Mouse (Mus musculus) heart, postnatal 4 days (tissue): ENCODE results near the gene Dnaic1. TPM values are rescaled to one million over a fixed set of nuclear protein-coding genes. Genes with fewer than 3 reads are reported as not detected.
A peak's percentile ranks its signal among the peaks of the same experiment; 100 is the strongest.

Experiments
- DNase-seq: peaks from one replicate; pipeline ENCODE4 v3.0.0; 2021
- total RNA-seq, 2 experiments: library from RNA; stranded (reverse); gene quantifications; 2 replicates each; pipeline ENCODE4 v1.2.3; 2021

Dnaic1 gene
- total RNA-seq, 2 experiments from 2014 or later: 1.3 to 1.7 TPM

- DNase-seq: no peak
These were observed 67.5 kb downstream of the Dnaic1 start for GRCm38 (mm10) chr4:41636882-41637635.

- DNase-seq: no peak
These were observed 68.7 kb downstream of the Dnaic1 start for GRCm38 (mm10) chr4:41638186-41638731.

DNA sequence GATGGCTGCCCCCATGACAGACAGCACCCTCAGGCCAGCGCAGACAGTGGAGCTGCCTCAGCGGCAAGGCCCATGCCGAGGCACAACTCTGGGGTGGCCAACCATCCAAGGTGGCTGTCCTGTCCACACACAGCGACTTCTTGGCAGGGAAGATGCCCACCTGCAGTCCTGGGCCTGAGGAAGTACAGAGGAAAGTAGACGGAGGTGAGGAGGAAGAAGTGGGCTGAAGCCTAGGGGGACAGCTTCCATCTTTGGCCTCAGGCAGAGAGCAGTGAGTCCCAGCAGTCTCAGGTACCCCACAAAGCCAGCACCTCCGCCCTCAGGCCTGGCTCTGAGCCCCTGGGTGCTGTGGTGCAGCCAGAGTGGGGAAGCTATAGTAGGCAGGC, 69.2 kb downstream of the Dnaic1 start:
- DNase-seq: no peak

DNA sequence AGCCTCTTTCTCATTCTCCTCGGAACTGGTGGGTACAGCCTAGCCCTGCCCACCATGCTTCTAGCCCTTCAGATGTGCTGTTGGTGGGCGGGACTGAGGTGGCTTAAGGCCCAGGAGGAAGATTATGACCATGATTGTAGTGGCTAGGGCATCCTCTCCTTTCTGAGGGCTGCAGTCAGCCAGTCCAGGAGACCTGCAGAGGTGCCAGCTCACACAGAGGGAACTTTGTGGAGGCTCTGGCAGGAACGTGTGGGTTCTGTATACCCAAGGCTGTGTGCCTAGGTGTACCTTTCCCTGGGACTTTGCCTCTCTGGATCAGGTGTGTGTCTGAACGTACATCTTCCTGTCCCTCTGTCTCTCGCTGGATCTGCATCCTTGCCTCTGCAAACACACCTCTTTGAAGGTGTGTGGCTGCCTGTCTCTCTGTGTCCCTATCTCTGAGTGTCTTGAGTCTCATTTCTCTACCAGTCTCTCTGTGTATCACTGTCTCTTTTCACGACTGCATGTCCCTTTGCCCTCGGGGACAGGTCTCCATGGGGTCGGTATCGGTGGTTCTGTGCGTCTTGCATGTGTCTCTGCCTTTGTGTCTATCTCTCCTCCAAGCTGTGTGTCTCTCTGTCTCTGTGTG, 69.8 kb downstream of the Dnaic1 start:
- DNase-seq: no peak

DNA sequence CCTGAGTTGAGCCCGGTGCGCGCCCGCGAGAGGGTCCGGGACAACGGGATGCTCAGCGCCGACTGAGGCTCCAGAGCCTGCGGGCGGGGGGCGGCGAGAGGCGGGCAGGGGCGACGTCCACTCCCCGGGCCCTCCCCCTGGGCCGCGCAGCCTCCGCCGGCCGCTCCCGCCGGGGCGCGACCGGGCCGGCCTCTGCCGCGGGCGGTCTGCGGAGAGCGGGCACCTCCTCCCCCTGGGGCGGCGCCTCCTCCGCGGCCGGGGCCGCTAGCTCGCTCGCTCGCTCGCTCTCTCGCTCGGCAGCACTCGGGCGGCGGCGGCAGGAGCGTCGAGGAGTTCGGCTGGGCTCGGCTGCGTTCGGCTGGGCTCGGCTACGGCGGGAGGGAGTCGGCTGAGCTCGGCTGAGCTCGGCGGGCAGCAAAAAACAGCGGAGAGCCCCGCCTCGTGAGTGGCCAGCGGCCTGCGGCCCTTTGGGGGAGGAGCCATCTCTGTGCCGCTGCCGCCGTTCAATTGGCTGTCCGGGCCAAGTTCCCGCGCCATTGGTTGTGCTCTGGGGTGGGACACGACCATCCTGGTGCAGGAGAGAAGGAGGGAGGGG, 70.4 kb downstream of the Dnaic1 start, which contains the start of gene Enho:
Gene Enho (minus strand): TSS at position 412 of the 595 bp plus-strand sequence.
- DNase-seq: peak; percentile 97

GRCm38 (mm10) chr4:41641199-41641822, 71.7 kb downstream of the Dnaic1 start:
- no peak for DNase-seq

DNA sequence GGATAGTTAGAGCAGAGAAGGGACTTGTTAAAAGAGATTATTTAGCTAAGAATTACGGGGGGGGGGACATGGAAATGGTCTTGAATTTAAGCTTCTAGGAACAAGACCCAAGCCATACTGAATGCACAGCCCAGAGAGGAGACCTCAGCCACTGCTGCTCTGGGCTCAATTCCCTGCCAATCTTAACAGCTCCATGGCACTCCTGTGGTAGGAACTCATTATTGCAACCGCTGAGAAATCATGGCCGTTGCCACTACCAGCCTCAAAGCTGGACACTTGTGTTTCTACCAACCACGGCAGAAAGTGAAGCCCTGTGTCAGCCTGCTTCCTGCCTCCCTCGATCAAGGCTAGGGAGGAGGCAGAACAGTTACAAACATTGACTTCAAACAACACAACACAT, 75.9 kb downstream of the Dnaic1 start:
- DNase-seq: peak; percentile 63

DNA sequence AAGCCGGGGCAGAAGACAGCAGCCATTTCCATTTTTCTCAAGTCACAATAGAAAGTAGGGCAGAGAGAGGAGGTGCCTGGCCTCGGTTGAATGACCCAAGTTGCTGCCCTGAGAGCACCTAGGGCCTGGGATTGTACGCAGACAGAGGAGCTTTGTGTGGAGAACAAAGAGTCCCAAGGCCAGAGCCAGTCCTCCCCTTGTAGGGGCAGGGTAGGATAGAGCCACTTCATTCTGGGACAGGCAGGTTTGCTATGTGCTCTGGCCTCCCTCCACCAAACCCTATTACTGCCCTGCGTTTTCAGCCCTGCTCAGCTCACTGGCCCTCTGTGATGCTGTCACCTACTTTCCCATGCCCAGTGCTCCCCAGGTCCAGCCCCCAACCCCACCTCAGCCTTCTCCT, 78.6 kb downstream of the Dnaic1 start:
- DNase-seq: no peak

- no peak for DNase-seq
These were observed 79.1 kb downstream of the Dnaic1 start for GRCm38 (mm10) chr4:41648627-41649026.

GRCm38 (mm10) chr4:41653296-41653695, 83.7 kb downstream of the Dnaic1 start:
- peak; percentile 82 for DNase-seq

DNA sequence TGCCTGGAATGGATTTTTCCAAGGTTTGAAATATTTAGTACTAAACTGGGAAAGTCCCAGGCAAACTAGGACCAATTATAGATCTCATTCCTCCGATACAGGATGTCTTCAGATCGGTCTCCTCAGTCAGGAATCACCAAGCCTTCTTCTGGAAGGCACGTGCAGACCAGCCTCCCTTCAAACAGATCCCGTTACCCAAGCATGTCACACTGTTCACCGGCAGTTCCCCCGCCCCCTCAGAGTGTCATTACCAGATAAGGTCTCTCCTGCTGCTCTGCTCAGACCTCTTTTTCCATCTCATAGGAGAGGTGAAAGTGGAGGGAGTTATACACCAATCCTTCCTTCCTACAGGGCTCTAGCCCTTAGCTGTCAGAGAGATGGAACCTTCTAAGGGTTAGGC, 84.2 kb downstream of the Dnaic1 start:
- no peak for DNase-seq

DNA sequence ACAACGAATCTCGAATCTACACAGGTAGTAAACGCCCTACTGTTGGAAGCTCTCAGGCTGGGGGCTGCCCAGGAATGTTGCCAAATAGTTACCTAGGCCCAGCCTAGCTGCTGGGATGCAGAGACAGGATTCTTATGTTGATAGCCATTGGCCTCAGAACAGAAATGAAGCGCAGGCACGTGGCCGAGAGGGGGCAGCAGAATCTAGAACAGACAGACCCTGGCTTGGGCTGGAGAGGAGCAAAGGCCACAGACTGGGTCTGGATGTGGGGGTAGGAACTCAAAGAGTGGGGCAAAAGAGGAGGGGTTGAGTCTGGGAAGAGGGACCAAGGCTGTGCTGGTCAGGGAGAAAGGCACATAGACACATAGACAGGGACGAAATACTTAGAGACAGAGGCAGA, 84.6 kb downstream of the Dnaic1 start:
- DNase-seq: peak; percentile 79

DNA sequence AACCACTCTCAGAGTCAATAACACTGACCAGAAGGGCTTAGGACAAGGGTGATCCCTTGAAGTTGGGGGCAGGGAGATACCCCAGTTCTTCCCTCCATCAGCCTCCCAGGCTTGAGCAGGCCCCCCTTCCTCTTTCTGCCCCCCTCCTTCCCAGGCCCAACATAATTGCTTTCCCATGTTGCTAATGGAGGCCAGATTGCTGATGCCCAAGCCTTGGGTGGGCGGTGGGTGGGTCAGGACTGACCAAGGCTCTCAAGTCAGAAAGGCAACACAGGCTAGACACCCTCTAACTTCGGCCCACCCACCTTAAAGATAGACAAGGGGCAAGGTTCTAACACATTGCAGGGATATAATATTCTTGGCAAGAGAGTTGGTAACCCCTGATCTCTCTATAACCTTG, 86.0 kb downstream of the Dnaic1 start:
- no peak for DNase-seq

DNA sequence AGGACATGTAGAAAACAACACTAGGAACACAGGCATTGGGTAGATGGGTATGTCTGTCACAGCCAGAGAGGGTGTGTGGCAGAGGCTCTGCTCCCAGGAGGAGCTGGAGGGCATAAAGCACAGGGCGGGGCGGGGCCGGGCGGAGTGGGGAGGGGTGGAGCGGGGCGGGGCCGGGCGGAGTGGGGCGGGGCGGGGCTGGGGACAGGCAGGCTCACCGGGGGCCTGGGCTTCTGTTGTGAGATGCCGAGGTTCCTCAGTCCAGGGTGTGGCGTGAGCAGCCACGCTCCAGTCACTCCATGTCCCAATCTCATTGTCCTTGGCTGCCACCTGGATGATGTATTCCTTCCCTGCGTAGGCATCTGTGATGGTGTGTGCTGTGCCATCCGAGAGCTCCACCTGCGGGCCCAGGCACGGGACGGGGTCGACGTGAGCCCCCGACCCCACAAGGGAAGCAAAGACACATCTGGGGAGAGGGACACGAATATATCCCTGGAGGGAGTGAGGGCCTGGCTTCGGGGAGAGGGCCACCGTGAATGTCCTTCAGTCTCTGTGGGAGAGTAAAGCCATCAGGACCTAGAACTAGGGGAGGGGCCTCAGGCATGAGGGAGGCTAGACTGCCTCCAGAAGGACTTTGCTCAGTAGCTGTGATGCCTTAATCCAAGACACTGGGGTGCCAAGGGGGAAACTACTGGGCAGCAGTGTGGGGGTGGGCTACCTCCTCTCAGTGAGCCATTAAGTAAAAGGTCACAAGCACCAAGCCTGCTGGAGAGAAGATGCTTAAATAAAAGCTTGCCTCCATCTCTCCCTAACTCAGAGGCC, 89.2 kb downstream of the Dnaic1 start:
- no peak for DNase-seq

DNA sequence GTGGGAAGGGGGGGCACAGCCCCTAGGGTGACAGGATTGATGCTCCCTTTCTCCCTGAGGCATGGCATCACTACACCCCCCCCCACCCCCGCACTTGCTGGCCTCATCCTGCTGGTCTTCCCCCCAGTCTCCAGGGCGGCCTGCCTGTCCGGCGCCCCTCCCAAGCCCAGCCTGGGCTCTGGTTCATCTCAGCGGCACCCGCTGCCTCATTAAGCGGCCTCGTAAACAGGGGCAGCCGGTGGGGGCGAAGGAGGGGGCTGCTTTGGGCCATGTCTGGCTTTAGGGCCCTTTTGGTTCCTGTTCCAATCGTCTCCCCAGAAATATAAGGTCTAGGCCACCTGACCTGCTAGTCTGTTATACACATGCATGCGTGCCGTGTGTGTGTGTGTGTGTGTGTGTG, 90.0 kb downstream of the Dnaic1 start:
- no peak for DNase-seq

DNA sequence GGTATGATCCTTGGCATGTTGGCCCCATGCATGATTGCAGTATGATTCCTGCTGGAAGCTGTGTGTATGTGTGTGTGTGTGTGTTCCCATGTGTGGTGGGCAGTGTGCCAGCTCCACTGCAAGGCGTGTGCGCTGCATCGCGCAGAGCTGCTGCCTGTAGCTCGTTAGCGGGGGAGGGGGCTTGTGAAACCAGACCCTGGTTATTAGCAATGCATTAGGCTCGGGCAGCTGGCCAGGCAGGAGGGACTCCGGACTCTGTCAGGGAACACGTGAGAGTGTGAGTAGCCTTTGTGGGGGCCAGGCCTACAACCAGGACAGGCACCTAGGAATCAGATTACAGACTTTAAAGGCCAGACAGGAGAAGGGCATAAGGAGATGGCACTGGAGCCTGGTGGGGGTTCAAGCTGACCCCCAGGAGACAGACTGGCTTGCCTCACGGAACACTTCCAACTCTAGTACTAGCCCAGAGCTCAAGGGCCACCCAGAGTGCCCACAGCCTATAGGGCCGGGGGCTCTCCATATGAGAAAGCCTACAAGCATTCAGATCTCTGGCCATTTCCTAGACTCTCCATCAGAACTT, 91.4 kb downstream of the Dnaic1 start:
- DNase-seq: no peak

- no peak for DNase-seq
These were observed 93.1 kb downstream of the Dnaic1 start for GRCm38 (mm10) chr4:41662723-41663122.

GRCm38 (mm10) chr4:41663614-41664013, 94.0 kb downstream of the Dnaic1 start:
- no peak for DNase-seq

DNA sequence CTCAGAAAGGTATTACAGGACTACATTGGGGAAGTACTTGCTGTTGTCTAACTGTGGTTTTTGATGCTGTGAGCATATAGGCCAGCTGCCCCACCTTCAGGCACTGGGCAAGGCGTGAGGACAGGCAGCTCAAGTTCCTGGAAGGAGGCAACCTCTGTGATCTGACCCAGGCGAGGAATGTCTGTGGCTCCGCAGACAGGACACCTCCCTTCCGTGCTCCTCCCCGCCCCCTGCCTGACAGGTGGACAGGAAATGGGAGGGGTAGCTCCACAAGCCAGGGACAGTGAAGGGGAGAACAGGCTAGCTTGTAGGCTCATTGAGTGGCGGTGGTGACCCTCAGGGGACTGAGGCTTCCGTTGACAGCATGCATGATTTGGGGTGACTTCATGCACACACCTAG, 95.0 kb downstream of the Dnaic1 start:
- no peak for DNase-seq

DNA sequence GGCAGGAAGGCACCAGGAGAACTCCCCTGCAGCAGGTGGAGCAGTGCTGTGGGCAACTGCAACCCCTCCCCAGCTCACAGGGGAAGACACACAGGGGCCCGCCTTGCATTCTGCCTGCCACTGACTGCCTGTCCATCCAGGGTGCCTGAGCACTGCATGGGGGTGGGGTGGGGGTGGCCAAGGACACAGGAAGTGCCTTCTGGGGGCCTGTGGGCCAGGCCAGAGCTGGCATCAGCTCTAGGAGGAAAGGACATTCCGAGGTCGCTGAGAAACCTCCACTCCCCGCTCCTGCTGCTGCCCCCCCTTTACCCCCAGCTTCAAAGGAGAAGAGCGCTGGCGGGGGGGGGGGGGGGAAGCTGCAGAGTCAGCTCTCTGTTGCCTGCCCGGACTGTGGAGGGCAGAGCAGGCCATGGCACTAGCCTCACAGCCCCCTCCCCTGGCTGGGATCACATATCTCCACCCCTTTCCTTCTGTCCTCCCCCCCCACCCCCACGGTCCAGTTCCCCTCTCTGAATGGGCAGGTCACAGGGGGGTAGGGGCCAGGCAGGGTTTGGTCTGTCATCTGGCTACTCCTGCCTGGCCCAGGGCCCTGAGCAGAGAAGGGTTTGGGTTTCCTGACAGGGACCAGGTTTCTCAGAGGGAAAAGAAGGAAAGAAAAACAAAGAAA, 95.6 kb downstream of the Dnaic1 start:
- no peak for DNase-seq

DNA sequence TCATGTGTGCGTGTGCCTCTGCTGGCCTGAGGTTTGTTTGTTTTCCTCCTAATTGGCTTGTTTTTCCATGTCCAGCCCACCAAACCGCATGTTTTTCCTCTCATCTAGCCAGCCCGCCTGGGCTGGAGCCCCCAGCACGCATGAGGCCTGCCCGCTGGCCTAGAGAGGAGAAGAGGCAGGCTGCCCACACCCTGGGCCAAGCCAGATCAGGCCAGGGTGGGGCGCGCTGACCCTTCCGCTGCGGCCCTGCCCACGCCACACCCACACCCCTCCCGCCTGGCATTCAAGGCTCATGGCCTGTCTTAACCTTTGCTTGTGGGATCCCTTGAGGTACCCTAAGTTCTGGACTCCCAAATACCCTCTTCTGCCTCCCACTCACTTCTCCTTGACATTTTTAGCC, 97.1 kb downstream of the Dnaic1 start:
- DNase-seq: no peak
